Mouse (Mus musculus) hindbrain, embryonic 16.5 days (tissue): ENCODE measurements around the gene Trim2. TPM values are rescaled to one million over a fixed set of nuclear protein-coding genes. Genes with fewer than 3 reads are reported as not detected.
A peak's percentile ranks its signal among the peaks of the same experiment; 100 is the strongest.

Source experiments
- ATAC-seq: fragments of 200-750 bp; cut with Nextera tagmentation; 2 replicates; pipeline ENCODE4 v1.8.0; 2017; ENCODE audit warnings: moderate TSS enrichment, moderate library complexity
- H3K27ac ChIP-seq: fragments of 300-500 bp; sonication (generic); 2 replicates; pipeline ENCODE4 v1.5.1; 2014; ENCODE audit warnings: low read depth, mild to moderate bottlenecking, control low read depth, low read length, moderate library complexity
- H3K27me3 ChIP-seq: fragments of 300-500 bp; sonication (generic); replicated peaks from 2 replicates; pipeline ENCODE4 v1.6.1; 2014; ENCODE audit warnings: low read length; ENCODE audit not compliant: control insufficient read depth, insufficient read depth
- H3K36me3 ChIP-seq: fragments of 300-500 bp; sonication (generic); 2 replicates; pipeline ENCODE4 v1.6.1; 2014; ENCODE audit warnings: mild to moderate bottlenecking, low read length, moderate library complexity, mixed read lengths; ENCODE audit not compliant: control insufficient read depth, insufficient read depth
- H3K4me1 ChIP-seq: fragments of 300-500 bp; sonication (generic); 2 replicates; pipeline ENCODE4 v1.6.1; 2014; ENCODE audit warnings: low read depth, low read length; ENCODE audit not compliant: control insufficient read depth, insufficient read depth
- H3K4me2 ChIP-seq: fragments of 300-500 bp; sonication (generic); 2 replicates; pipeline ENCODE4 v1.6.1; 2014; ENCODE audit warnings: mild to moderate bottlenecking, low read length, control low read depth, moderate library complexity
- H3K4me3 ChIP-seq: fragments of 300-500 bp; sonication (generic); 2 replicates; pipeline ENCODE4 v1.5.1; 2014; ENCODE audit warnings: mild to moderate bottlenecking, low read length, control low read depth, moderate library complexity
- H3K9ac ChIP-seq: fragments of 300-500 bp; sonication (generic); 2 replicates; pipeline ENCODE4 v1.6.1; 2014; ENCODE audit warnings: low read depth, mild to moderate bottlenecking, control low read depth, low read length, moderate library complexity
- H3K9me3 ChIP-seq: fragments of 300-500 bp; sonication (generic); 2 replicates; pipeline ENCODE4 v1.6.1; 2014; ENCODE audit warnings: mild to moderate bottlenecking, low read length, moderate library complexity; ENCODE audit not compliant: control insufficient read depth
- WGBS: fragments of 180-500 bp; shearing (Covaris S2); extraction: QIAGEN DNeasy Blood & Tissue Kit; methylation state at CpG from one replicate; pipeline ENCODE4 v1.1.7; 2014; 5-methylcytosine and 5-hydroxymethylcytosine counted together
- polyA plus RNA-seq: library from polyadenylated mRNA; unstranded; fragments of >200 nt; fragmentation: Nextera tagmentation; extraction: Ambion mirVana; gene quantifications from 2 replicates; pipeline ENCODE4 v1.2.1, GENCODE M21; 2015

Gene Trim2
- polyA plus RNA-seq, 1 experiment from 2014 or later = 154 TPM

DNA sequence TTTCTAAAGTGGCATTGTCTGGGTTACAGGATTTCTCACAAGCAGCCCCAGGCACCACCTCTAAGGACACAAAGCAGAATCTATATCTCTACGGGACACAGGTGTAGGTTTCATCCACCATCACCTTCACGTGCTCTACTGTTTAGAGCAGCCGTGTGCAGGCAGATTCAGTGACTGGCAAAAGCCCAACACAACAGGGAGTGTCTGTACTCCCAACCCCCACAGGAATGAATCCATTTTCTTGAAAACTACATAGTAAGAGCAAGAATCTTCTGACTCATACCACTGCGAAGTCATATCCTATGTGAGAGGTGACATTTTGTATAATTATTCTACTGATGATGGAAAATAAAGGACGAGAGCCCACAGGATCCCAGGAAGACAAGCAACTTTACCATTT, 5.6 kb upstream of the Trim2 start:
- no peaks in the 10 kb centered on the region for H3K36me3 ChIP-seq
- 79% methylated on average over 5 of the region's 5 CpGs for WGBS
- H3K4me2 ChIP-seq = no peak overlapping the region
- H3K27me3 ChIP-seq = no peaks in the 10 kb centered on the region
- no peak overlapping the region for H3K27ac ChIP-seq
- peaks cover 7% of the 10 kb centered on the region for H3K4me1 ChIP-seq
- H3K4me3 ChIP-seq = no peak overlapping the region
- ATAC-seq = no peak
- H3K9me3 ChIP-seq = no peaks in the 10 kb centered on the region
- H3K9ac ChIP-seq = no peak overlapping the region

DNA sequence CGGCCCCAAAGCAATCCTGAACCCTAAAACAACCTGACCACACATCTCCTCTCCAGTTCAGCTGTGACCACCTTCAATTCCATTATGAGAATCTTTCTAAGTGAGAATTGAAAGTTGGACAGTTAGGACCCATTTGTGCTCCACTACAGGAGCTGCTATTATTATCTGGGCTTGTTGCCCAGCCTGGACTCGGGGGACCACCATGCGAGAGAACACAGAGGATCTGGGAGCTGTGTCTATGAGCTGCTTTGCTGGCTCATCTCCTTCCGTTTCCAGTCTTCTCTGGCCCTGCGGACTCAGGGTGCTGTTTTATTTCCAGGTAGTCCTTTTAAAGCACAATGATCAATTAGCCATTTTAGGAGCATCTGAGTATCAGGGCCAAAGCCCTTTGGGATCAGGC, 839 bp upstream of the Trim2 start:
- no peaks in the 10 kb centered on the region for H3K27me3 ChIP-seq
- no peak overlapping the region for H3K4me2 ChIP-seq
- H3K9me3 ChIP-seq = 0 out of 2 replicates have a peak, but pooled peaks cover 2% of the 10 kb centered on the region
- no peak for ATAC-seq
- no peaks in the 10 kb centered on the region for H3K36me3 ChIP-seq
- no peak overlapping the region for H3K9ac ChIP-seq
- H3K4me3 ChIP-seq = no peak overlapping the region
- H3K4me1 ChIP-seq = peaks cover 21% of the 10 kb centered on the region
- no peak overlapping the region for H3K27ac ChIP-seq
- WGBS = 62% methylated on average over 5 of the region's 5 CpGs

- Histone ChIP-seq H3K9ac (peak overlapping the region; percentile 67), H3K27ac (peak overlapping the region; percentile 84), H3K4me2 (peak overlapping the region; percentile 70), H3K27me3 (no peaks in the 10 kb centered on the region), H3K4me3 (peak overlapping the region; percentile 49), H3K4me1 (peaks cover 29% of the 10 kb centered on the region), H3K9me3 (0 out of 2 replicates have a peak, but pooled peaks cover 2% of the 10 kb centered on the region), H3K36me3 (no peaks in the 10 kb centered on the region)
- 15% methylated on average over 15 of the region's 15 CpGs for WGBS
- peak; percentile 6; the same call in 1 of the 2 replicates for ATAC-seq
These were observed 761 bp downstream of the Trim2 start for GRCm38 (mm10) chr3:84305722-84306510.

- WGBS = under 1% methylated on average over 28 of the region's 28 CpGs
These were observed 1.5 kb downstream of the Trim2 start for GRCm38 (mm10) chr3:84305010-84305692.

DNA sequence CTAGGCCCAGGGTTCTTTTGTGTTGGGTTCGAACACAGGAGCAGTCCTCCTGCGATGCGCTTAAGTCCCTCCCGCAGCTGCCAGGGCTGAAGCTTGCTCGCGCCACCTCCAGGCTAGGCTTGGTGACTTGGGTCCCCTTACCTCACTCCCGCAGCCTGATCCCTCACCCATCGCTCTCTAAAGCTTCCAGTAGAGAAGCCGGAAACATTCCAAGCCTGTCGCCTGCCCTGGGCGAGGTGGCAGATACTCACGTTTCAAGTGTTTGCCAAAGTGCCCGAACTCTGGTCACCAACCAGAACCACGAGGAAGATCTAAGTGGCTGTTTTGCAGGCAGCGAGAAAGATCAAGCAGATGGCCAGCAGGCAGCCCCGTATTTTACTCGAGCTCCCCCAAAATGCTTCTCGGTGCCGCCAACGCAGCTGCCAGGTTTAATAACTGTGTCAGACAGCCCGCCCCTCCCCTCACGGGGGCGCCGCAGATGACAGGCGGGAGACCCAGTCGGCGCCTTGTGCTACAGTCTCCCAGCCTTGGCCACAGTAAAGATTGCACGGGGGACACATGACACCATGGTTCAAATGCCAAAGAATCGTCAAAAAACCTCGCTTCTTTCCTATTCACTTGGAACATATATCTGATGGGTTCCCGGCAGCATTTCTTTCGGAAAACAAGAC, 2.2 kb downstream of the Trim2 start:
- Histone ChIP-seq H3K27me3 (no peaks in the 10 kb centered on the region), H3K4me1 (peaks cover 29% of the 10 kb centered on the region), H3K4me3 (peak overlapping the region; percentile 49), H3K36me3 (no peaks in the 10 kb centered on the region), H3K4me2 (peak overlapping the region; percentile 70), H3K9me3 (0 out of 2 replicates have a peak, but pooled peaks cover 2% of the 10 kb centered on the region), H3K27ac (peak overlapping the region; percentile 84), H3K9ac (peak overlapping the region; percentile 67)
- under 1% methylated on average over 32 of the region's 32 CpGs for WGBS
- peak; percentile 76 for ATAC-seq

More at GRCm38 (mm10) chr3:84305010-84305692, 1.5 kb downstream of the Trim2 start:
- H3K9ac ChIP-seq = peak overlapping the region; percentile 67
- H3K27me3 ChIP-seq = no peaks in the 10 kb centered on the region
- H3K36me3 ChIP-seq = no peaks in the 10 kb centered on the region
- H3K27ac ChIP-seq = peak overlapping the region; percentile 84
- H3K4me1 ChIP-seq = peaks cover 29% of the 10 kb centered on the region
- H3K9me3 ChIP-seq = 0 out of 2 replicates have a peak, but pooled peaks cover 2% of the 10 kb centered on the region
- peak overlapping the region; percentile 70 for H3K4me2 ChIP-seq
- H3K4me3 ChIP-seq = peak overlapping the region; percentile 49
- ATAC-seq = peak; percentile 94

DNA sequence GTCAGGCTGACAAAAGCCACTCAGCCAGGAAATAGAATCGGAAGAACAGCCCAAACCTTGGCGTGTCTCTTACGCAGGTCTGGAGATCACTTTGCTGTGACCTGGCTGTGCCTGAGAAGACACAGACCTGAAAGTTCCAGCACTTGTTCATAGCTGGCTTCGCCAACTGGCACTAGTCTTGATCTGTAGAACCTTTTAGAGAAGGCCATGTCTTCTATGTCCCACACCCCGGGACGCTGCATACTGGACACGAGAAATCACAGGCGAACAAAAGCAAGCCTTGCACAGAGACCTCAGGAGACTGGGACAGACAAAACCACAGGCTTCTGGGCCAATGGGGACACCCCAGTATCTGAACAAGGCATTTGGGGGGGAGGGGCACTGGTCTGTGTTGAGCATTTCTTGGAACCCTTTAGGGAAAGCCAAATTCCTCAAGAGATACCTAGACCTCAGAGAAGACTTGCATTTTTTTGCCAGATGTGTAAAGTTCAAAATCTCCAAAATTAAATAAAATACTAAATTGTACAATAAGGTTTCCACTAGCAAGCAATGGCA, 3.2 kb downstream of the Trim2 start:
- H3K27ac ChIP-seq = peak overlapping the region; percentile 84
- WGBS = 26% methylated on average over 8 of the region's 8 CpGs
- H3K4me3 ChIP-seq = peak overlapping the region; percentile 49
- peaks cover 29% of the 10 kb centered on the region for H3K4me1 ChIP-seq
- no peak for ATAC-seq
- peak overlapping the region; percentile 70 for H3K4me2 ChIP-seq
- H3K9me3 ChIP-seq = 0 out of 2 replicates have a peak, but pooled peaks cover 2% of the 10 kb centered on the region
- no peaks in the 10 kb centered on the region for H3K36me3 ChIP-seq
- H3K9ac ChIP-seq = peak overlapping the region; percentile 67
- H3K27me3 ChIP-seq = no peaks in the 10 kb centered on the region

- Histone ChIP-seq H3K9me3 (0 out of 2 replicates have a peak, but pooled peaks cover 2% of the 10 kb centered on the region), H3K4me3 (no peak overlapping the region; the same call in 1 of the 2 replicates), H3K27ac (no peak overlapping the region), H3K4me2 (peak overlapping the region; percentile 70), H3K36me3 (no peaks in the 10 kb centered on the region), H3K27me3 (no peaks in the 10 kb centered on the region), H3K9ac (peak overlapping the region; percentile 13; the same call in 1 of the 2 replicates), H3K4me1 (peaks cover 29% of the 10 kb centered on the region)
- no peak for ATAC-seq
- 15% methylated on average over 4 of the region's 4 CpGs for WGBS
These were observed 4.4 kb downstream of the Trim2 start for GRCm38 (mm10) chr3:84302273-84302672.

- H3K9ac ChIP-seq = peak overlapping the region; percentile 13; the same call in 1 of the 2 replicates
These were observed 5.0 kb downstream of the Trim2 start for GRCm38 (mm10) chr3:84301674-84302073.

More at GRCm38 (mm10) chr3:84301674-84302073, 5.0 kb downstream of the Trim2 start:
- Histone ChIP-seq H3K9me3 (0 out of 2 replicates have a peak, but pooled peaks cover 2% of the 10 kb centered on the region), H3K4me2 (peak overlapping the region; percentile 70), H3K4me3 (no peak overlapping the region), H3K4me1 (peaks cover 29% of the 10 kb centered on the region), H3K27ac (no peak overlapping the region), H3K27me3 (no peaks in the 10 kb centered on the region), H3K36me3 (no peaks in the 10 kb centered on the region)
- no peak for ATAC-seq
- 62% methylated on average over 4 of the region's 4 CpGs for WGBS
